Mouse (Mus musculus) kidney, adult 2 months (tissue): ENCODE measurements around the gene Lrrc58.

ENCODE experiments used
- CTCF ChIP-seq: fragments of 200-500 bp; conservative IDR thresholded peaks from 2 replicates; pipeline ENCODE4 v1.5.1; 2011; ENCODE audit warnings: low read depth, mild to moderate bottlenecking, control low read depth, low read length, moderate library complexity, mixed read lengths; ENCODE audit not compliant: insufficient read depth, insufficient read length
- POLR2A ChIP-seq: fragments of 200-500 bp; IDR thresholded peaks from one replicate; pipeline ENCODE4 v1.6.1; 2011; ENCODE audit warnings: low read depth, low read length, control low read depth

DNA sequence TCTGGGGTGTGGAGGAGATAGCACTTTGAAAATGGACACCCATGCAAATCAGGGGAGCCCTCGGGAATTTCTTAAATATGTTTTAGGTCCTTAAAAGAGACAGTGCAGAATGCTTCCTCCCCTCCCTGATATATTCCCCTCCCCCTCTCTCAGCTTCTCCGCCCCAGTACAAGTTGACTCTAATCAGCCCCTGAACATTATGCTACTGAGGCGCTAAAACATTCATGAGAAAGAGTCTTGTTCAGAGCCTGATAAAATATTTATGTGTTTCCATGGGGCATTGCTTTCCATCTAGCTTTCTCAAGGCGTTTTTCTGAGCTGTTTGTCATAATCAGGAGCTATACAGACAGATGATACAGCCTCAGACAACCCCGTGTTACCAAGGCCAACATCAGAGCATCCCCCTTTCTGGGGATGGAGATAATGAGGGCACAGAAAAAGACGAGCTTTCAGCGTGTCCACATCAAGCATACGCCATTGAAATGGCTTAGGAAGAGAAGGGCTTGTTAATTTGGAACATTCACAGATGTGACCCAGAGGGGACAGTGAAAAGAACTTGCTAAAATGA lies 52.7 kb downstream of the Lrrc58 start:
- TF ChIP-seq CTCF (no peak), POLR2A (no peak)
